ENCODE assay signal across 9 mouse cellular contexts in genomic region chr11:103170494-103171285, GRCm38 (mm10). TPM values are rescaled to one million over a fixed set of nuclear protein-coding genes. Genes with fewer than 3 reads are reported as not detected.
DNase-seq lines count a peak whose midpoint lies in the region; ATAC-seq and TF ChIP-seq lines count a peak whose summit lies in the region.
"Had no signal": no experiment of that assay in that cellular context is flagged by ENCODE, and none has a peak within 500 bp of the region (broad histone marks: within the 10 kb centered on the region; RNA-seq: fewer than 3 reads in every experiment).

Fmnl1 (plus strand) TSS chr11:103171107.

- H3K4me1 ChIP-seq in forebrain, embryonic 13.5 days, result peaks cover 13% of the 10 kb centered on the region
- peaks cover 26% of the 10 kb centered on the region for H3K4me1 ChIP-seq in hindbrain, embryonic 16.5 days (ENCODE audit: control insufficient read depth, insufficient read depth, low read depth, low read length)
- H3K4me1 ChIP-seq in limb, embryonic 10.5 days, result peaks cover 19% of the 10 kb centered on the region
- peaks cover 31% of the 10 kb centered on the region for H3K4me1 ChIP-seq in midbrain, embryonic 13.5 days (replicated peaks)
- no peaks in the 10 kb centered on the region for H3K4me1 ChIP-seq in stomach, postnatal 0 days (replicated peaks; ENCODE audit: control insufficient read depth, insufficient read depth)

- H3K4me2 ChIP-seq in forebrain, embryonic 13.5 days, result peak within 1 kb of the TSS; percentile 90
- peak within 1 kb of the TSS; percentile 79 for H3K4me2 ChIP-seq in hindbrain, embryonic 16.5 days (ENCODE audit: low read length)
- peak within 1 kb of the TSS; percentile 85 for H3K4me2 ChIP-seq in midbrain, embryonic 13.5 days (replicated peaks)
- peak within 1 kb of the TSS; percentile 92 for H3K4me2 ChIP-seq in stomach, postnatal 0 days (replicated peaks; ENCODE audit: low read depth)

- peak; percentile 33 for DNase-seq in embryo, embryonic 10 days (ENCODE audit: low spot score)
- DNase-seq in embryo, embryonic 9.5 days (ENCODE audit: extremely low spot score), result no peak
- peak; percentile 60 to 81 for DNase-seq in adrenal gland, adult (ENCODE audit: inconsistent age in 2 of 2, low spot score in 1 of 2)
- DNase-seq in limb, embryonic 10.5 days (ENCODE audit: low spot score), result peak; percentile 62
- peak; percentile 39 for DNase-seq in stomach, postnatal 0 days (ENCODE audit: low spot score)

- no peak within 1 kb of the TSS for H3K27ac ChIP-seq in forebrain, embryonic 13.5 days
- peak within 1 kb of the TSS; percentile 74 for H3K27ac ChIP-seq in hindbrain, embryonic 16.5 days (ENCODE audit: low read depth, low read length)
- H3K27ac ChIP-seq in limb, embryonic 10.5 days, result no peak within 1 kb of the TSS
- H3K27ac ChIP-seq in midbrain, embryonic 13.5 days, result no peak within 1 kb of the TSS
- H3K27ac ChIP-seq in stomach, postnatal 0 days (replicated peaks), result no peak within 1 kb of the TSS

- TF ChIP-seq EP300 in stomach, postnatal 0 days (optimal IDR thresholded peaks at IDR 0.05), result no peak

- TF ChIP-seq CTCF in stomach, postnatal 0 days (IDR thresholded peaks at IDR 0.05; ENCODE audit: low read depth), result no peak

- WGBS in forebrain, embryonic 13.5 days, result under 1% methylated on average over 55 of the region's 84 CpGs
- WGBS in hindbrain, embryonic 16.5 days, result 1% methylated on average over 56 of the region's 84 CpGs
- WGBS in limb, embryonic 10.5 days, result 2% methylated on average over 75 of the region's 84 CpGs
- WGBS in midbrain, embryonic 13.5 days, result under 1% methylated on average over 51 of the region's 84 CpGs
- 1% methylated on average over 64 of the region's 84 CpGs for WGBS in stomach, postnatal 0 days

- ATAC-seq in forebrain, embryonic 13.5 days, result peak; percentile 80
- peak; percentile 84 for ATAC-seq in hindbrain, embryonic 16.5 days
- ATAC-seq in midbrain, embryonic 13.5 days, result peak; percentile 88
- peak; percentile 49; the same call in 1 of the 2 replicates for ATAC-seq in stomach, postnatal 0 days (ENCODE audit: low FRiP score, low TSS enrichment)

- peak within 1 kb of the TSS; percentile 72 for H3K9ac ChIP-seq in forebrain, embryonic 13.5 days
- peak within 1 kb of the TSS; percentile 89 for H3K9ac ChIP-seq in hindbrain, embryonic 16.5 days (ENCODE audit: low read depth, low read length)
- H3K9ac ChIP-seq in midbrain, embryonic 13.5 days (replicated peaks), result peak within 1 kb of the TSS; percentile 71
- H3K9ac ChIP-seq in stomach, postnatal 0 days (ENCODE audit: low read length), result peak within 1 kb of the TSS; percentile 58

- peak within 1 kb of the TSS; percentile 62 for H3K4me3 ChIP-seq in forebrain, embryonic 13.5 days
- H3K4me3 ChIP-seq in hindbrain, embryonic 16.5 days (ENCODE audit: low read length), result peak within 1 kb of the TSS; percentile 78
- peak within 1 kb of the TSS; percentile 65 for H3K4me3 ChIP-seq in limb, embryonic 10.5 days
- H3K4me3 ChIP-seq in midbrain, embryonic 13.5 days (replicated peaks), result peak within 1 kb of the TSS; percentile 68
- H3K4me3 ChIP-seq in stomach, postnatal 0 days (ENCODE audit: low read depth, low read length), result peak within 1 kb of the TSS; percentile 56

- no peaks in the 10 kb centered on the region for H3K9me3 ChIP-seq in forebrain, embryonic 13.5 days (replicated peaks)
- H3K9me3 ChIP-seq in hindbrain, embryonic 16.5 days (ENCODE audit: control insufficient read depth, low read length), result no peaks in the 10 kb centered on the region
- no peaks in the 10 kb centered on the region for H3K9me3 ChIP-seq in limb, embryonic 10.5 days (replicated peaks)
- H3K9me3 ChIP-seq in midbrain, embryonic 13.5 days, result no peaks in the 10 kb centered on the region
- H3K9me3 ChIP-seq in stomach, postnatal 0 days (ENCODE audit: control insufficient read depth, low read length), result no peaks in the 10 kb centered on the region

- no peaks in the 10 kb centered on the region for H3K36me3 ChIP-seq in forebrain, embryonic 13.5 days (ENCODE audit: poor library complexity, severe bottlenecking)
- no peaks in the 10 kb centered on the region for H3K36me3 ChIP-seq in hindbrain, embryonic 16.5 days (ENCODE audit: control insufficient read depth, insufficient read depth, low read length)
- H3K36me3 ChIP-seq in limb, embryonic 10.5 days, result 0 out of 2 replicates have a peak, but pooled peaks cover 3% of the 10 kb centered on the region
- no peaks in the 10 kb centered on the region for H3K36me3 ChIP-seq in midbrain, embryonic 13.5 days
- H3K36me3 ChIP-seq in stomach, postnatal 0 days (ENCODE audit: control insufficient read depth, insufficient read depth, low read length), result no peaks in the 10 kb centered on the region
- H3K36me3 ChIP-seq: G1E had no signal

- H3K27me3 ChIP-seq in forebrain, embryonic 13.5 days, result peaks cover 58% of the 10 kb centered on the region
- no peaks in the 10 kb centered on the region for H3K27me3 ChIP-seq in hindbrain, embryonic 16.5 days (replicated peaks; ENCODE audit: control insufficient read depth, insufficient read depth, low read length)
- H3K27me3 ChIP-seq in limb, embryonic 10.5 days (ENCODE audit: low read depth, poor library complexity, severe bottlenecking), result peaks cover 83% of the 10 kb centered on the region
- peaks cover 55% of the 10 kb centered on the region for H3K27me3 ChIP-seq in midbrain, embryonic 13.5 days
- H3K27me3 ChIP-seq in stomach, postnatal 0 days (ENCODE audit: control insufficient read depth, insufficient read depth, low read length), result peaks cover 10% of the 10 kb centered on the region; the same call in 1 of the 2 replicates

RNA-seq across cellular contexts. Expression of gene Fmnl1, which starts in this region (rescaled TPM):
- 0.76 and 0.92 TPM in 2 replicates for polyA plus RNA-seq in forebrain, embryonic 13.5 days (2015; fragmentation: Nextera tagmentation; extraction: Ambion mirVana)
- polyA plus RNA-seq in hindbrain, embryonic 16.5 days (2015; fragmentation: Nextera tagmentation; extraction: Ambion mirVana), result 7.6 and 8.6 TPM in 2 replicates
- 0.49 and 0.73 TPM in 2 replicates for polyA plus RNA-seq in limb, embryonic 10.5 days (2016; fragmentation: Nextera tagmentation; extraction: Ambion mirVana)
- polyA plus RNA-seq in midbrain, embryonic 13.5 days (2015; fragmentation: Nextera tagmentation; extraction: Ambion mirVana), result 1.7 and 3.7 TPM in 2 replicates
- 0.86 and 1.1 TPM in 2 replicates for polyA plus RNA-seq in stomach, postnatal 0 days (2015; fragmentation: Nextera tagmentation; extraction: Ambion mirVana)

Comparison
In these comparisons a context has a peak if more than half of its experiments do, and no peak if none do; other contexts are left out.
1. Peak in ATAC-seq, H3K4me3 ChIP-seq, H3K9ac ChIP-seq and H3K4me2 ChIP-seq in forebrain, embryonic 13.5 days; RNA of the gene not detected or under 1 TPM.
2. Peak in DNase-seq and H3K4me3 ChIP-seq in limb, embryonic 10.5 days; RNA of the gene not detected or under 1 TPM.